Mouse (Mus musculus): ENCODE results near the gene Ldlr. TPM values are rescaled to one million over a fixed set of nuclear protein-coding genes. Genes with fewer than 3 reads are reported as not detected.

The Ldlr gene
- total RNA-seq (2023) = 17.1 to 22.6 TPM (median 18.9 TPM) in 4 replicates

GRCm38 (mm10) chr9:21723377-21724146, at the start of gene Ldlr:
Ldlr (plus strand) TSS chr9:21723483.

GRCm38 (mm10) chr9:21760155-21761088, 37.1 kb downstream of the Ldlr start, which contains the start of gene Spc24:
Spc24 (minus strand) TSS chr9:21760303.

DNA sequence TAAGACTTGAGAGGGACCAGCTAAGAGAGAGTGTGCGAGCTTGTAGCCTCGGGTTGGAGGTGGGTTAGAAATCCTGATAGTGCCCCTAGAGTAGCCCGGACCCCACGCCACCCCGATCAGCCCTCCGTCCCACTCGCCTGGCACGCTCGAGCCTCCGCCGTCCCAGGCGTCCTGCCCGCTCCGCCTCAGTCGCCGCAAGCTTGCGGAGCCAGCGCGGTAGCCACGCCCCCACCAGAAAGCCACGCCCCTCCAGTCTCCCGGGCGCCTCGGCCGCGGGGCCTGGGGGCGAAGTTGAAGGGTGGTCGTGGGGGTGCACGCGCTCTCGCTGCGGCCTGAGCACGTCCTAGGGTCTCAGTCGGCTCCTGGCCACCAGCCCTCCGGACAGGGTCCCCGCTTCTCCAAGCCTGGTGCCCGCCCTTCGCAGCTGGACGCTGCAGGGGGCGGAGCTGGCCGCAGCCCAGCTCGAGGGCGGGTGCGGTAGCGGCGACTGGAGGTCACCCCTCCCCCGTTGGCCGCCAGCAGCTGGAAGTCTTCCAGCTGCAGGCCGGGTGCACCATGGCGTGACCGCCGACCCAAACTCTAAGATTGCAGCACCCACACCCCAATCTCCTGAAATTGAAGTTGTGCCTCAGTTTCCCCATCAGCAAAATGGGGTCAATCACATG, 75.2 kb downstream of the Ldlr start, which contains the start of gene Kank2:
Gene Kank2 (minus strand): TSS at position 400 of the 665 bp plus-strand sequence.

Other genes starting within 250 kb of the Ldlr start
- gene Tmed1, start 213.2 kb upstream of the Ldlr start, total RNA-seq (2023) = 5.0 to 9.0 TPM (median 6.9 TPM) in 4 replicates
- gene AB124611, start 197.3 kb upstream of the Ldlr start, total RNA-seq (2023) = 130 to 141 TPM (median 136 TPM) in 4 replicates
- gene Carm1, start 176.6 kb upstream of the Ldlr start, total RNA-seq (2023) = 70.8 to 80.6 TPM (median 74.9 TPM) in 4 replicates
- 32.1 to 36.7 TPM (median 32.7 TPM) in 4 replicates for gene Timm29, start 130.8 kb upstream of the Ldlr start, total RNA-seq (2023)
- 13.4 to 17.8 TPM (median 15.4 TPM) in 4 replicates for gene Yipf2, start 130.7 kb upstream of the Ldlr start, total RNA-seq (2023)
- gene Smarca4, start 107.3 kb upstream of the Ldlr start, total RNA-seq (2023) = 102 to 108 TPM (median 105 TPM) in 4 replicates
- 1.8 to 4.0 TPM (median 2.8 TPM) in 4 replicates for gene Spc24, start 36.8 kb downstream of the Ldlr start, total RNA-seq (2023)
- gene Kank2, start 75.3 kb downstream of the Ldlr start, total RNA-seq (2023) = 0.23 to 0.76 TPM (median 0.41 TPM) in 4 replicates
- gene Angptl8, start 112.0 kb downstream of the Ldlr start, total RNA-seq (2023) = not detected in 4 replicates
- 13.1 to 17.6 TPM (median 16.5 TPM) in 4 replicates for gene Dock6, start 129.2 kb downstream of the Ldlr start, total RNA-seq (2023)
- 3.3 to 5.5 TPM (median 3.6 TPM) in 4 replicates for gene Rab3d, start 194.7 kb downstream of the Ldlr start, total RNA-seq (2023)
- 0.89 TPM in 1 of 4 replicates, not detected in the others for gene Ccdc159, start 204.0 kb downstream of the Ldlr start, total RNA-seq (2023)
- 0.95 to 1.5 TPM in 2 of 4 replicates, not detected in the others for gene Tmem205, start 204.1 kb downstream of the Ldlr start, total RNA-seq (2023)
- gene Plppr2, start 213.6 kb downstream of the Ldlr start, total RNA-seq (2023) = 1.3 to 1.4 TPM (median 1.3 TPM) in 4 replicates
- 7.7 to 11.2 TPM (median 9.9 TPM) in 4 replicates for gene Swsap1, start 232.3 kb downstream of the Ldlr start, total RNA-seq (2023)
- gene Epor, start 240.0 kb downstream of the Ldlr start, total RNA-seq (2023) = not detected in 4 replicates